Mouse (Mus musculus) hindbrain, embryonic 16.5 days (tissue): ENCODE data around the gene Gna12. TPM values are rescaled to one million over a fixed set of nuclear protein-coding genes. Genes with fewer than 3 reads are reported as not detected.
A peak's percentile ranks its signal among the peaks of the same experiment; 100 is the strongest.

Source experiments
- ATAC-seq: fragments of 200-750 bp; cut with Nextera tagmentation; 2 replicates; pipeline ENCODE4 v1.8.0; 2017; ENCODE audit warnings: moderate TSS enrichment, moderate library complexity
- H3K27ac ChIP-seq: fragments of 300-500 bp; sonication (generic); 2 replicates; pipeline ENCODE4 v1.5.1; 2014; ENCODE audit warnings: low read depth, mild to moderate bottlenecking, control low read depth, low read length, moderate library complexity
- H3K27me3 ChIP-seq: fragments of 300-500 bp; sonication (generic); replicated peaks from 2 replicates; pipeline ENCODE4 v1.6.1; 2014; ENCODE audit warnings: low read length; ENCODE audit not compliant: control insufficient read depth, insufficient read depth
- H3K36me3 ChIP-seq: fragments of 300-500 bp; sonication (generic); 2 replicates; pipeline ENCODE4 v1.6.1; 2014; ENCODE audit warnings: mild to moderate bottlenecking, low read length, moderate library complexity, mixed read lengths; ENCODE audit not compliant: control insufficient read depth, insufficient read depth
- H3K4me1 ChIP-seq: fragments of 300-500 bp; sonication (generic); 2 replicates; pipeline ENCODE4 v1.6.1; 2014; ENCODE audit warnings: low read depth, low read length; ENCODE audit not compliant: control insufficient read depth, insufficient read depth
- H3K4me2 ChIP-seq: fragments of 300-500 bp; sonication (generic); 2 replicates; pipeline ENCODE4 v1.6.1; 2014; ENCODE audit warnings: mild to moderate bottlenecking, low read length, control low read depth, moderate library complexity
- H3K4me3 ChIP-seq: fragments of 300-500 bp; sonication (generic); 2 replicates; pipeline ENCODE4 v1.5.1; 2014; ENCODE audit warnings: mild to moderate bottlenecking, low read length, control low read depth, moderate library complexity
- H3K9ac ChIP-seq: fragments of 300-500 bp; sonication (generic); 2 replicates; pipeline ENCODE4 v1.6.1; 2014; ENCODE audit warnings: low read depth, mild to moderate bottlenecking, control low read depth, low read length, moderate library complexity
- H3K9me3 ChIP-seq: fragments of 300-500 bp; sonication (generic); 2 replicates; pipeline ENCODE4 v1.6.1; 2014; ENCODE audit warnings: mild to moderate bottlenecking, low read length, moderate library complexity; ENCODE audit not compliant: control insufficient read depth
- WGBS: fragments of 180-500 bp; shearing (Covaris S2); extraction: QIAGEN DNeasy Blood & Tissue Kit; methylation state at CpG from one replicate; pipeline ENCODE4 v1.1.7; 2014; 5-methylcytosine and 5-hydroxymethylcytosine counted together
- polyA plus RNA-seq: library from polyadenylated mRNA; unstranded; fragments of >200 nt; fragmentation: Nextera tagmentation; extraction: Ambion mirVana; gene quantifications from 2 replicates; pipeline ENCODE4 v1.2.1, GENCODE M21; 2015

Gna12 gene
- polyA plus RNA-seq, 1 experiment from 2014 or later = 11.1 TPM

DNA sequence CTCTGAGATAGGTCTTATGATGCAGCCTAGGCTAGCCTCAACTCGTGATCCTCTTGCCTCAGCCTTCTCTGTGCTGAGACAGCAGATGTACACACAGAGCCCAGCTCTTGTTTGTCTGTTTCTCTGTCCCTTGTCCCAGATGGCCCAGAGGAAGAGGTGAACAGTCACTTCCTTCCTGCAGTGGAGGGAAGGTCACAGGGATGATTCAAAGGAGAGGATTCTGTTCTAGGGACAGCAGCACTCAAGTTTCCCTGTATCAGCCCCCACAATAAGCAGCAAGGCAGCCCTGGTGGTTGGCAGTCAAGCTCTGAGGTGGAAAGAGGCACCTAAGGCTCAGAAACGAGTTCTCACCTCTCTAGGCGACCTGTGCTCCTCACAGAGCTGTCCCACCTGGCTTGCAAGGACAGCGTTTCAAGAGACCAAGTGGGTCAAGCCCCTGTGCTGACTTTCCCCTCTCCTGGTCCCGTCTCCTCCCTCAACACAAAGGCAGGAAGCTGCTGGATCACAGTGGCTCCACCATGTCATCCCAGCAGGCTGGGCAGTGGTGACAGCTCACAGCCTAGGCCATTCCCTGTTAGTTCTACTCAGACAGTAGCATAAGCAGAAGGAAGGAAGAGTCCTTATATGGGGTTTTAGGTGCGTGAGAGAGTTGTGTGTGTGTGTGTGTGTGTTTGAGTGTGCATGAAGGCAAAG, 65.2 kb downstream of the Gna12 start:
- 74% methylated on average over 6 of the region's 6 CpGs for WGBS
- H3K4me1 ChIP-seq = peaks cover 13% of the 10 kb centered on the region
- H3K4me2 ChIP-seq = no peak overlapping the region
- no peak for ATAC-seq
- no peak overlapping the region for H3K4me3 ChIP-seq
- peaks cover 12% of the 10 kb centered on the region for H3K36me3 ChIP-seq
- no peaks in the 10 kb centered on the region for H3K9me3 ChIP-seq
- no peaks in the 10 kb centered on the region for H3K27me3 ChIP-seq
- peak overlapping the region; percentile 16; the same call in 1 of the 2 replicates for H3K27ac ChIP-seq
- H3K9ac ChIP-seq = no peak overlapping the region

DNA sequence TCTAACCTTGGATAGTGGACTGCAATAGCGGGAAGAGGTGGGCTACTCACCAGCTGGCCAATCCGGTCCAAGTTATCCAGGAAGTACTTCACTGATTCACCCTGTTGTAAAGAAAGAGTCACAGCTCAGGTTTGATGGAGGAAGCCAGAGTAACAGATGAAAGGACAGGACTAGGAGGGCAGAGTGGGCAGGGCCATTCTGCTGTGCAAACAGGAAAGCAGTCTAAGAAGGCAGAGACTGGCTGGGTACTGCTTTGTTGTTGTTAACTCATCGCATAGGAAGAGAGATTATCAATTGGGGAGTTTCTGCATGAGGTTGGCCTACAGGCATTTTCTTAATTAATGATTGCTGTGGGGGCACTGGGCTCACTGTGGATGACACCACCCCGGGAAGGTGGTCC, 67.7 kb downstream of the Gna12 start:
- H3K4me1 ChIP-seq = peaks cover under 1% of the 10 kb centered on the region; the same call in 1 of the 2 replicates
- WGBS = 91% methylated on average over 4 of the region's 4 CpGs
- no peak overlapping the region for H3K4me2 ChIP-seq
- H3K27me3 ChIP-seq = no peaks in the 10 kb centered on the region
- no peak for ATAC-seq
- no peak overlapping the region for H3K4me3 ChIP-seq
- peaks cover 32% of the 10 kb centered on the region for H3K36me3 ChIP-seq
- no peak overlapping the region for H3K9ac ChIP-seq
- H3K27ac ChIP-seq = no peak overlapping the region
- H3K9me3 ChIP-seq = no peaks in the 10 kb centered on the region

- H3K4me2 ChIP-seq = no peak overlapping the region
- 83% methylated on average over 8 of the region's 8 CpGs for WGBS
Measured at GRCm38 (mm10) chr5:140758864-140759263, 71.4 kb downstream of the Gna12 start.

DNA sequence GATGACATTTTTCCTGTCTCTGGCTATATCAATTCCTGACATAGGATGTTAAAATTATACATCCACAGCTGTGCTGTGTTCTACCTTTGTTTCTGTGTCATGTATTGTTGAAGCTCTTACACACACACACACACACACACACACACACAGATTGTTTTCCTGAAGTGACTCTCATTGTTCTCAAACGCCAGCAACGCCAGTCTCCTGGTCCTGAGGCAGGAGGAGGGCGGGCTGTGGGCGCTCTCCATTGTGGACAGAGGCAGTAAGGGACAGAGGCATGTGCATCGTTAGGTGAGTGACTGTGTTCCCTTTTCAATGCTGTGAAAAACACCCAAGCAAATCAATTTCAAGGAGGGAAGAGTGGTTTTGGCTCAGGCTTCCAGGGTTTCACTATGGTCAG, 77.0 kb downstream of the Gna12 start:
- Histone ChIP-seq H3K4me3 (no peak overlapping the region), H3K27ac (no peak overlapping the region; the same call in 1 of the 2 replicates), H3K36me3 (peaks cover 4% of the 10 kb centered on the region; the same call in 1 of the 2 replicates), H3K27me3 (no peaks in the 10 kb centered on the region), H3K9ac (no peak overlapping the region), H3K4me1 (peaks cover 6% of the 10 kb centered on the region), H3K9me3 (peaks cover 4% of the 10 kb centered on the region; the same call in 1 of the 2 replicates), H3K4me2 (no peak overlapping the region)
- ATAC-seq = no peak
- WGBS = 51% methylated on average over 5 of the region's 5 CpGs

More at GRCm38 (mm10) chr5:140758864-140759263, 71.4 kb downstream of the Gna12 start:
- H3K9ac ChIP-seq = no peak overlapping the region
- H3K27me3 ChIP-seq = no peaks in the 10 kb centered on the region
- ATAC-seq = no peak
- no peaks in the 10 kb centered on the region for H3K9me3 ChIP-seq
- H3K36me3 ChIP-seq = peaks cover 32% of the 10 kb centered on the region
- H3K4me1 ChIP-seq = no peaks in the 10 kb centered on the region
- no peak overlapping the region for H3K4me3 ChIP-seq
- no peak overlapping the region; the same call in 1 of the 2 replicates for H3K27ac ChIP-seq

- Histone ChIP-seq H3K9me3 (peaks cover 4% of the 10 kb centered on the region; the same call in 1 of the 2 replicates), H3K9ac (no peak overlapping the region), H3K4me1 (peaks cover 6% of the 10 kb centered on the region), H3K27ac (no peak overlapping the region), H3K4me3 (no peak overlapping the region), H3K36me3 (no peaks in the 10 kb centered on the region), H3K4me2 (no peak overlapping the region), H3K27me3 (no peaks in the 10 kb centered on the region)
- 97% methylated on average over 3 of the region's 3 CpGs for WGBS
- no peak for ATAC-seq
Measured at GRCm38 (mm10) chr5:140752639-140753038, 77.6 kb downstream of the Gna12 start.

DNA sequence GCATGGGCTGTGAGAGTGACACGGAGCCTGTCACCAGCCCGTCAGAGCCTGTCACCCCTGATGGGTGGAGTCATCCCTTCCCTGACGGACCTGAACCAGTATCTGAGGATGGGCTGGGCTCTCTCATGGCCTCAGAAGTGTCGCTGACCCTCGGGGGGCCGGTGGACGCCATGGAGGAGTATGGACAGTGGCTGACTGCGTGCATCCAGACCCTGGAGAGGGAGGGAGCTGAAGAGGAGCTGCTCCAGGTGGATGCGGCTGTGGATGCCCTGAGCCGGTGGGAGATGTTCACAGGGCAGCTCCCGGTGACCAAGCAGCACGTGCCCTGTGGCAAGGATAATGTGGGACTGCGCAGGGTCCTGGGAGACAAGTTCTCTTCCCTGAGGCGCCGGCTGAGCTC, 78.2 kb downstream of the Gna12 start:
- Histone ChIP-seq H3K27me3 (no peaks in the 10 kb centered on the region), H3K4me3 (no peak overlapping the region), H3K4me2 (no peak overlapping the region), H3K36me3 (no peaks in the 10 kb centered on the region), H3K9me3 (peaks cover 4% of the 10 kb centered on the region; the same call in 1 of the 2 replicates), H3K27ac (no peak overlapping the region), H3K9ac (no peak overlapping the region), H3K4me1 (peaks cover 6% of the 10 kb centered on the region)
- WGBS = 91% methylated on average over 15 of the region's 15 CpGs
- no peak for ATAC-seq

GRCm38 (mm10) chr5:140750925-140751324, 79.3 kb downstream of the Gna12 start:
- H3K4me1 ChIP-seq = peaks cover 6% of the 10 kb centered on the region

GRCm38 (mm10) chr5:140749062-140749875, 81.0 kb downstream of the Gna12 start:
- H3K9me3 ChIP-seq = peaks cover 4% of the 10 kb centered on the region; the same call in 1 of the 2 replicates
- H3K27ac ChIP-seq = no peak overlapping the region
- no peaks in the 10 kb centered on the region for H3K36me3 ChIP-seq
- H3K27me3 ChIP-seq = no peaks in the 10 kb centered on the region
- peak overlapping the region; percentile 23 for H3K4me3 ChIP-seq
- peak overlapping the region; percentile 47 for H3K4me2 ChIP-seq
- peaks cover 6% of the 10 kb centered on the region for H3K4me1 ChIP-seq
- ATAC-seq = peak; percentile 75
- peak overlapping the region; percentile 54 for H3K9ac ChIP-seq
- WGBS = 17% methylated on average over 12 of the region's 12 CpGs

More at GRCm38 (mm10) chr5:140750925-140751324, 79.3 kb downstream of the Gna12 start:
- H3K4me3 ChIP-seq = no peak overlapping the region
- H3K9me3 ChIP-seq = peaks cover 4% of the 10 kb centered on the region; the same call in 1 of the 2 replicates
- no peak for ATAC-seq
- H3K27me3 ChIP-seq = no peaks in the 10 kb centered on the region
- no peak overlapping the region for H3K27ac ChIP-seq
- no peak overlapping the region for H3K9ac ChIP-seq
- WGBS = 0% methylated on average over 1 of the region's 2 CpGs
- H3K36me3 ChIP-seq = no peaks in the 10 kb centered on the region
- no peak overlapping the region for H3K4me2 ChIP-seq

DNA sequence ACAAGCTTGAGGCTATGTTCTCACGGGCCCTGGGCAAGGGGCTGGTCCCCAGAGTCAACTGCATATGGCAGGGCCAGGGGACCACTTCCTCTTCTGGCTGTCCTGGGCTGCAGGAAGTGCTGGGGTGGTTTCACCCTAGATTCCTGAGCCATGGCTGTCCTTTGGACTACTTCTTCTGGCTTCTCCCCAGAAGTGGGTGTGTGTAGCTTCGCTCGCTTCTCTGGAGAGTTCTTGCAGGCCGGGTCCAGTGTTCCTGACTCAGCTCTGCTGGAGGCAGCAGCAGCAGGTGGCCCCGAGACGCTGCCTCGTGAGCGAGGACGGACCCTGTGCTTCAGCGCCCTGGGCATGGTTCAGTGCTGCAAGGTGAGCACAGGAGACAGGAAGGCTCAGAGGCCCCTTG, 81.8 kb downstream of the Gna12 start:
- no peaks in the 10 kb centered on the region for H3K27me3 ChIP-seq
- H3K27ac ChIP-seq = no peak overlapping the region
- H3K4me3 ChIP-seq = no peak overlapping the region
- no peak for ATAC-seq
- H3K9ac ChIP-seq = 0 out of 2 replicates have a peak overlapping the region, but pooled peaks have one; percentile 13
- no peaks in the 10 kb centered on the region for H3K36me3 ChIP-seq
- 75% methylated on average over 10 of the region's 10 CpGs for WGBS
- peaks cover 9% of the 10 kb centered on the region for H3K4me1 ChIP-seq
- peaks cover 4% of the 10 kb centered on the region; the same call in 1 of the 2 replicates for H3K9me3 ChIP-seq
- no peak overlapping the region for H3K4me2 ChIP-seq
